Mouse (Mus musculus) layer of hippocampus, postnatal 36 days (tissue): Measurements from ENCODE around the gene Ahnak2. TPM values are rescaled to one million over a fixed set of nuclear protein-coding genes. Genes with fewer than 3 reads are reported as not detected.
"Not testable (repeated sequence)": the region's sequence is repeated elsewhere in the genome, so short reads cannot be mapped to it uniquely, and the experiment has no call there.

ENCODE experiments used
- DNase-seq, 2 experiments: peaks; one replicate each; pipeline ENCODE4 v3.0.0; 2022
- total RNA-seq, 2 experiments: library from RNA; stranded (reverse); gene quantifications; 2 replicates each; pipeline ENCODE4 v1.2.3; 2021

The Ahnak2 gene
- total RNA-seq, 2 experiments from 2014 or later: 2.8 to 2.9 TPM

DNA sequence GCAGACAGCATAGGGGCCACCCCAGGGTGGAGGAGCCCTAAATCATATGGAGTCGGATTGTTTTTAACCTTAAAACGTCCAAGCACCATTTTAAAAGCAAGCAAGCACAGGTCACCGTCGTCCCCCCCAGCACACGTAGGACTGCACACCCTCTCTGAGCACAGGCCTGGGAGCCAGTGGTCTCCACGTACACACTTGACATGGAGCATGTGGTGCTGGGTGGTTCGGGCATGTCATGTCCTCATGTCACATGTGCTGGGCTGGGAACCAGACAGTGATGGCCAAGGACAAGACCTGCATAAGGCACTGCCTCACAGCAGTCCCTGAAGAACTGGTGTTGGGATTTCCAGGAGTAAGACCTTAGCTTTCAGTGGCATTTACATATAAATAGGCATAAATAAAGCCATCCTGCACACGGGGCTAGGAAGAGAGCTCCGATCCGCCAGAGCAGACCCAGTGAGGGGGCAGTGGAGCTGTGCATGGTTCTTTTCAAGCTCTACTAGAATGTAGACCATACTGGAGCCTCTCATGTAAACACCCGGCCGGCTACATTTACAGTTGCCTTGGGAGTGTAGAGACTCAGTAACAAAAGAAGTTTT, 18.0 kb upstream of the Ahnak2 start:
- no peak for DNase-seq

- DNase-seq: no peak
Observed at GRCm38 (mm10) chr12:112819057-112819662, 16.7 kb upstream of the Ahnak2 start.

DNA sequence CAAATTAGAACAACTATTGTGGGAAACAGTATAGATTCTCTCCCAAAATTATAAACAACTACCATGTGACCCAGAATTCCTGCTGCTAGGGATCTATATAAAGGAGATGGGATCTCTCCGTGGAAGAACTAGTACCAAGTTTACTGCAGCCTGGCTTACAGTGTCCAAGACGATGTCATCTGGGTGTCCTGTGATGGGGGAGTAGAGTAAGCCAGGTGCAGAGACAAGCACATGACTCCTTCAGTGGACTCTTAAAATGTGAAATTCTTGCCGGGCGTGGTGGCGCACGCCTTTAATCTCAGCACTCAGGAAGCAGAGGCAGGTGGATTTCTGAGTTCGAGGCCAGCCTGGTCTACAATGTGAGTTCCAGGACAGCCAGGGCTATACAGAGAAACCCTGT, 14.4 kb upstream of the Ahnak2 start:
- not testable (repeated sequence) for DNase-seq

- DNase-seq: peak in 1 of 2 experiments; percentile 37
Observed at GRCm38 (mm10) chr12:112816294-112816693, 13.8 kb upstream of the Ahnak2 start.

- DNase-seq: no peak
Observed at GRCm38 (mm10) chr12:112814682-112815470, 12.4 kb upstream of the Ahnak2 start.

DNA sequence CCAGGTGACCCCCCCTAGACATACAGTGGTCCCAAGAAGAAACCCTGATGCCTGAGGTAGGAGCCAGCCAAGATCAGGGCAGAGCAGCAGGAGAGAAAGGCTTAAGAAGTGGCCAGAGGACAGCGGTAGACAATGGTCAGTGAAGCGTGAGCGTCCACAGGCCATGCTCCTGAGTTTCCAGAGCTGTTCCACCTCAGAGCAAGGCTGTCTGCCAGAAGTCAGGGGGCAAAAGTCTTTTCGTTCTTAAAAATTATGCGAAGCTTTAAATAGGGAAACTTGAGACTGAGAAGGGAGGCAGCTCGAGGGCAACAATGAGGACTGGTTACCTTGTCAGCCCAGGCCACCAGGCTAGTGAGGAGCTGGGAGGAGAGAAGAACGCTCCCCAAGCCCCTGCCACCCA, 10.9 kb upstream of the Ahnak2 start:
- DNase-seq: no peak

DNA sequence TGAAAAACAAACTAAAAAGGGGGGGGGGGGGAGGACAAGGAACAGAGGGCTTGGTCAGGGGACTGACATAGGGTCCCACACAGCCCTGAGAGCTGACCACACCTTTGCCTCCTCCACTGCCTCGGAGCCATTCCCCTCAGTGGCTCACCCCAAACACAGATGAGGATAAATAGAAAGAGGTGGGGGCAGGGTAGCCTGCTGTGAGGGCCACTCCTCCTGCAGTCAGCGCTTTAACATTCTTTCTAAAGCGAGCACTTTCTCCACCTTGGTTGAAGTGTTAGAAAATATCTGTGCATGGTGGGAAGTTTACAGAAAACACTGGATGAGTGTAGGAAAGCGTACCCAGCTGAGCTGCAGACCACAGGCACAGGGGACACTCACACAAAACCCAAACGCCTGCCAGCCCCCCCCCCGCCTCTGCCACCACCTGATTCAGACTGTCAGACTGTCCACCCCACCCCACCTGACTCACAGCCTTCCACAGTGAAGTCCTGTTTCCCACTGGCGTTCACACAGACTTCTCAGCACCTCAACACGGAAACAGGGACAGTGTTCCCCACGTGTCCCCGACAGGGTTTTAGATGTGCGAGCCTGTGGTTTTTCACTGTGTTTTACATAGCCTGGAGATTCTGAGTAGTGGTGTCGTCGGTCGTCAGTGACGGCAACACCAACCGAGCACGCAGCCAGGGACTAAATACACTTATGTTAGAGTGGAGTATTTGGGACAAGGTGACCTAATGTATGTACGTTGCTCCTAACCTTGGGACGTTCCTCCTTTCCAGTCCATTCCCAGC, 7.8 kb upstream of the Ahnak2 start:
- no peak for DNase-seq

DNA sequence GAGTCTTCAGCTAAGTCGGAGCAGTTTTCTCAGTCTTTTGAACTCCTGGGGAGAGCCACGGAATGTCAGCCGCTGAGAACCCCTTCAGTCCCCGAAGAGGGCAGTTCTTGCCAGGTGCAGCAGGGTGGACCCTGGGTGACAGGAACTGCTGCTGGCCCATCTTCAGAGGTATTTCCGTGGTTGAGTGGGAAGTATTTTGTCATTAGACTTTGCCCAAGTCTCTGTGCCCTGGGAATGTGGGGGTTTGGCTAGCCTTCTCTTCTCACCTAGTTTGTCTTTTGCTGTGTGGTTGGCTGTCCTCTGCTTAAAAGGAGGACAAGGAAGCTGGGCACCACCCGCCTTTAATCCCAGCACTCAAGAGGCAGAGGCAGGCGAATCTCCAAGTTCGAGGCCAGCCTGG, 7.2 kb upstream of the Ahnak2 start:
- no peak for DNase-seq

DNA sequence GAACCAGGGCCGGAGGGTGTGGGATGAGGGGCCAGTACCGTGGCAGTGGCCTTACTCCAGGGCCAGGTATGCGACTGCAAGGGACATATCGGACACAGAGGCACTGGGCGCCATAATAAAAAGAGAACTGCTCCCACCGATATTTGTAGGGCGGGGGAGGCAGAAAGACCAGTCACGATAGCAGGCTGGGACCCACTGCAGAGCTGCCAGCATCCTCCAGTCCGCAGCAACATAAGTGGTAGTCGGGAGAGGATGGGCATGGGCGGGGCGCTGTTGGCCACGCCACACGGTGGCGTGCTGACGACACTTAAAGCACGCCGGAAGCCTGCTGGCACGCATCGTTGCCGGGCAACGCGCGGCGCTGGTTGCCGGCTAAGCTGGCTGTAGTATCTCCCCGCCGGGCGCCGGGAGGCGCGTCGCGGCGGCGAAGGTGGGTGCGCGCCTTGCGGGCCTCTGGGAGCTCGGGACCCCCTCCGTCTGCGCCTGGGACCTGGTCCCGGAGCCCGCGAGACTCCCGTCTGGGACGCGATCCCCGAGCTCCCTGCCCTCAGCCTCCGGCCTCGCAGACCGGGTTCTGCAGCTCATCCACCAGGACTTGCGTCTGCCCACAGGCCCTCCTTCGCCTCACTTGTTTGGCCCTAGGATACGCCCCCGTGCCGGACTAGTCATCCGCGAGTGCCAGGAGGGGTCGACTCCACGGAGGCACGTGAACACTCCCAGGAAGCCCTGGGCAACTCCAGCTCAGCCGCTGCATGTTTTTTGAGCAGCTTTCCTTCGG, 6.3 kb upstream of the Ahnak2 start, which contains the start of gene Clba1:
TSS of gene Clba1 (plus strand) at position 351 of the 778 bp plus-strand sequence.
- DNase-seq: peak; percentile 89 to 91

GRCm38 (mm10) chr12:112808212-112808586, 5.7 kb upstream of the Ahnak2 start:
- DNase-seq: no peak

DNA sequence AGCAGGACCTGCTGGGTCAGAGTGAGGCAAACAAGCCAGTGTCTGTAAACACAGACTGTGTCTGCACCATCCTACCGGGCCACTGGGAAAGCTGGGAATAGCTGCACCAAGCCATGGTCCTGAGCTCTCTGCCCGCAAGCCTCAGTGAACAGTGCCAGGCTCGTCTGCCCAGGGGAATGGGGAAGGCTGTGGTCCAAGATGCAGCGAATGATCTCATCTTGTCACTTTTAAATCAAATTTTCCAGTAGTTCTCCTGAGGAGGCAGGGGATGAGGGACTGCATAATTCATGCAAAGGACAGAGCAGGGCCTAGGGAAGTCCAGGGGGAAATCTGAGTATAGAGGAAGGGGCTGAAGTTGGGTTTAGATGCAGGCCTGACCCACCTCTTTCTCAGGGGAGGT, 5.3 kb upstream of the Ahnak2 start:
- DNase-seq: no peak

- DNase-seq: no peak
Observed at GRCm38 (mm10) chr12:112806044-112806443, 3.6 kb upstream of the Ahnak2 start.

DNA sequence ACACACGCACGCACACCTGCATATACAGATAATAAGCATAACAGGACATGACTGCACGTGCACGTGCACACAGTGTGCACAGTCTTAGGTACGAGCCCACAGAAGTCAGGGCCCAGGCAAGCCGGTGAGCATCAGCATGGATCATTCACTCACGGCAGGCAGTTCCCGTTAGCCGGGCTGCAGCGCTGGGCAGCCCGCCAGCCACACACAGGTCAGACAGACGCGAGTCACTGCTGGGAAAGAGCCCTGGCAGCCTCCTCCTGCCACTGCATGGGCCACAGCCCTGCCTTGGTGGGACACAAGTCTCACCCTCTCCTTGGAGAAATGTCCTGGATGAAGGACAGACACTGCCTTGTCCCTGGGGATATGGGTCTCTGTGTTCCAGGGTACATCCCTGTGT, 1.6 kb upstream of the Ahnak2 start:
- no peak for DNase-seq

- no peak for DNase-seq
Observed at GRCm38 (mm10) chr12:112802917-112803316, 460 bp upstream of the Ahnak2 start.

DNA sequence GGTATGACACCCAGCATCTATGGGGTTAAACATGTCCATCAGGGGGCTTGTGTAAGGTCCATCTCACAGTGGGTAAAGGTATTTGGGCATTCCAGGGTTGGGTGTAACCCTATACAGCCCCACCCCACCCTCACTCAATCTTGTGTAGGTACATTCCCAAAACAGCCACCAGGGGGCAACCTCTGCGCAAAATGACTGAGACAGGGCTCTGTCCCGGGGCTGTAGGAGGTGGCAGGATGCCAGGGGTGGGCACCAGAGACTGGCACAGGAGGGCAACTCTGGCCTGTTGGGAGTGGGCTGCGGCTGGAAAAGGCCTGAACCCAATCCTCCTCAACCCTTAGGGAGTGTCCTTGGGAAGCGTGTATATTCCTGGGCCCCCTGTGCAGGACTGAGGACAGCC, 2.0 kb downstream of the Ahnak2 start:
- DNase-seq: peak; percentile 46 to 48

DNA sequence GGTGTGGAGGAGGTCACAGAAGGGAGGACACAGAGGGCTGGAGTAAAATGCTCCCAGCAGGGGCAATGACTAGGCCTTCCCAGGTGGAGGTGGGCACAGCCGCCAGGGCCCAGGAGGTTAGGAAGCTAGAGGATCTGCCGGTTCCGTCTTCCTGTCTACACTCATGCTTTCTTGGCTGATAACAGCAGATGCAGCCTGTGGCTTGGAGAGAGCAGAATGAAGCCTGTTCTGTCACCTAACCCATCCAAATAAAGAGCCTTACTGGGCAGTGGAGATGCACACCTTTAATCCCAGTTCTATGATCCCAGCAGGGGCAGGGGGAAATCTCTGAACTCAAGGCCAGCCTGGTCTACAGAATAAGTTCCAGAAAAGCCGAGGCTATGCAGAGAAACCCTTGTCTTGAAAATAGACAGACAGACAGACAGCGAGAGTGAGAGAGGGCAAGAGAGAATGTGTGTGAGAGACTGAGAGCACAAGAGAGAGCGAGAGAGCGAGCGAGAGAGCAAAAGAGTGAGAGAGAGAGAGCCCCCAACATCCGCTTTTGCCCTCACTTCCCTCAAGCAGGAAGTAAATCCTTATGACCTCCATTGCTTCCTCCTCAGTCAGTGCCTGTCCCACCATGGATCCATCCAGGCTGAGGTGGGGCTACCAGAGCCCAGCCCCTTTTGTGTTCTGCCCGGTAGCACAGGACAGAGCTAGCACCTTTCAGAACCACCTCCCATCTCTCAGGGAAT, 3.1 kb downstream of the Ahnak2 start:
- no peak for DNase-seq

DNA sequence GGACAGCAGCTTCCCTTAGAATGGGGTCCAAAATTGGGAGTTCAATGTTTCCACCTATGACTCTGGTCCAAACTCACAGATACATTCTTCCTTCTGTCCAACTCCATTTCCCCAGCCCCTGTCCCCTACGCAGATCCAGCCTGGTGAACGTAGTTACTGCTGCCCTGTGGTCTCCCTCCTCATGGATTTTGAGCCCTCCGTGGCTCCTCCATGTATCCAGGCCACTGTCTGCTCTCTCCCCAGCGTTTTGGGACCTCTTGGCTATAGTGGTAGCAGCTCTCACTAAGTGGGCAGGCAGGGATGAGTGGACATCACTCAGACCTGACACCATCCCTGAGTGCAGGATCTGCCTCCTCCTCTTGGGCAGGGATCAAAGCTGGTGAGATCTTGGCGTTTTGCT, 3.7 kb downstream of the Ahnak2 start:
- no peak for DNase-seq

DNA sequence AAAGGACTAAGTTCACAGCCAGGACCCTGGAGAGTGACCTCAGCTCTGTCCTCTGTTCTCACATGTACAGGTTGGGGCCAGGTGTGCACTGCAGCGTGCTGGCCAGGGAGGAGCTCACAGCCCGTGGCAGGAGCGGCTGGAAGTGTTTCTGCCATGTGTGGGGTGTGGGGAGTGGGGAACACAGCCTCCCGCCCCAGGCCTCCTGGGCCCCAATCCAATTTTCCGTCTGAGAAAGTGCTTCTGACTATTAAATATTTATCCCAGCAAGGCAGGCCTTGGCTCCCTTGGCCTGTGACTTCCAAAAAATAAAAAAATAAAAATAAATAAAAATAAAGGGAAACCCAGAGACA, 4.2 kb downstream of the Ahnak2 start:
- no peak for DNase-seq

DNA sequence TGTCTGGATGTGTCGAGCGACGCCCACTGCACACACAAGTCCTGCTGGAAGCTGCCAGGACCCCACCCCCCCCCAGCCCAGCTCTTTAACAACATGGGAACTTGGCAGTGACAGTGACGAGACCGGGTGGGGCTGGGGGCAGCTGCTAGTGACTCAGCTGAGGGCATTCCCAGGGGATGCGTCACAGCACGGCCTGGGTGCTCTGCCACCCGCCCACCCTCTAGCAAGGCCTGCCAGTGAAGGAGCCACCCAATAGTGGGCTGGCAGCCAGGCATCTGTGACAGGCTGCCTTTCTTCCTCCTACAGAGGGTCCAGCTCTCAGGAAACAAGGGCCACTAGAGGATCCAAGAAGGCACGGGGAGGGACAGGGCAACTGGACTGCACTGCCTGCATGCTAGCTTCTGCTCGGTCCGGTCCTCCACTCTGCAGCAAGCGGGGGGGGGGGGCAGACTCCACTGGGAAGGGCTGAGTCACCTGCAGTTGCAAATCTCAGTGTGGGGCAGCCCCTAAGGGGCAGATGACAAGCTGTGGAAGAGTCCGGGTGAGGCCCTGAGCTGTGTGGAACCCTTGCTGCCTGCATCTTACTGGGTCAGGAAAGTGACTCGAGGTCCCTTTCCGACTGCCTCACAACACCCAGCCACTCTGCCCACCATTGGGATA, 4.7 kb downstream of the Ahnak2 start:
- DNase-seq: peak; percentile 62 to 65

DNA sequence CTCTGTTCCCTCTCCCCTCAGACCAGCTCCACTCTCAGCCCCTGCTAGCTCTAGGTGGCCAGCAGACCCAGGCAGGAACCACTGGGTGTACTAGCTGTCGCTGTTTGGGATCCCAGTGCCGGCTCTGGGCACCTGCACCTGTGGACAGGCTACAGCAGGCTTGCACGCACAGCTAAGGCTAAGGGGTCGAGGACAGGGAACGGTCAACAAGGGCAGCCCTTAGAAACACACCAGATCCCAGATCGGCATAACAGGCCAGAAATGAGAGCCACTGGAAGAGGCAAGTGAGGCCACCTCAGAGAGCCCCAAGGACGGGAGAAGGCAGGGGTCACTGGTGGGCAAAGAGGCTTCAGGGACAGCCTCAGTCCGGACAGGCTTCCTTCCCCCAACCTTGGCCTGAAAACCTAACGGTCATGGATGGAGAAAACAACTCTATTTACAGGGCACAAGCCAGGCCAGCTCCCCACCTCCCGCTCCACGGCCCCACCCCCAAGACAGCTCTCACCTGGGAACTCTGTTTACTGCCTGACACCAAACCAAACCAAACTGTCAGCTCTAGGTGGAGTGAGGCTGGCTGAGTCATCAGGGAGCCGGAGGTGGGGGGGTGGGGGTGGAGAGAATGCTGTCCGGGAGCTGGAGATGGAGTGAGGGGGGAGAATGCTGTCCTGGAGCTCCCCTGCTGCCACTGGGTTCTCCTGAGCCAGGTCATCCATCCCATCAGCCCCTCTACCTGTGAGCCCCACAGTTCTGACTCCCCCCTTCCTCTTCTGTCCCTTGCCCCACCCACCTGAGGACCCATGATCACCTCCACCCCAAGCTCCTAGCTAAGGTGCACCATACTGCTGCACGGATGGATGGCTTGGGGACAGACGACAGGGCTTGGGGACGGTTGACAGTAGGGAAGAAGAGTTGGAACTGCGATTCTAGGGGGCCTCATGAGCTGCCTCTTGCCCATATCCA, 5.6 kb downstream of the Ahnak2 start:
- DNase-seq: no peak
